In the genomic region with DNA sequence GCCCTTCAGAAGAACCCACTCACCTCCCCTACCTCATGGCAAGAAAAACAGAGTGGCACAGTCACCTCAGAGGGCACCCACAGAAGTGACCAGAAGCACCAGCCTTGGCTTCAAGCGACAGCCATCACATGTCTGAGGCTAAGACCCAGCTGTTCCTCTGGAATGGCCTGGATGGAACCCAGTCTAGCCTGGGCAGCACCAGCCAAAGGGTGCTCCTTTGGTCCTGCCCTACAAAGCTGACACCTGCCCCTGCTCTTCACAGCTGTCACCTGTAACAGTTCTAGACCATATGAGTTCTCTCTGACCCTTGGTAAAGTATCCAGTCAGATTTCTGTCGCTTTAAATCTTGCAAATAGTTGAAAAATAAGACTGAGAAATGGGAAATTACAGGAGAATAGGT, we compare ENCODE assay signal across 20 mouse cellular contexts. TPM values are rescaled to one million over a fixed set of nuclear protein-coding genes. Genes with fewer than 3 reads are reported as not detected.
DNase-seq lines count a peak whose midpoint lies in the region; TF ChIP-seq lines count a peak whose summit lies in the region.
"Had no signal": no experiment of that assay in that cellular context is flagged by ENCODE, and none has a peak within 500 bp of the region (broad histone marks: within the 10 kb centered on the region; RNA-seq: fewer than 3 reads in every experiment).

No protein-coding gene starts in this region.

- H3K27me3 ChIP-seq in testis, adult 2 months (ENCODE audit: control insufficient read depth, insufficient read depth, low read length) = no peaks in the 10 kb centered on the region
- H3K27me3 ChIP-seq: embryonic facial prominence, embryonic 15.5 days; hindbrain, embryonic 12.5 days had no signal

- no peak overlapping the region for H3K27ac ChIP-seq in testis, adult 2 months (ENCODE audit: control insufficient read depth, insufficient read depth, low read depth, low read length)
- 0 out of 2 replicates have a peak overlapping the region, but pooled peaks have one; percentile 32 for H3K27ac ChIP-seq in olfactory bulb, adult 2 months (ENCODE audit: insufficient read depth, low read depth, low read length)
- H3K27ac ChIP-seq: forebrain, embryonic 10.5 days; hindbrain, embryonic 12.5 days had no signal

- no peak for TF ChIP-seq CTCF in testis, adult 2 months (IDR thresholded peaks at IDR 0.05; ENCODE audit: control insufficient read depth, insufficient read depth, insufficient replicate concordance, low read depth, low read length)
- no peak for TF ChIP-seq CTCF in olfactory bulb, adult 2 months (IDR thresholded peaks at IDR 0.05; ENCODE audit: insufficient read depth, low read depth, low read length)

- peak overlapping the region; percentile 55 for H3K4me3 ChIP-seq in testis, adult 2 months (ENCODE audit: control insufficient read depth, low read depth, low read length)
- H3K4me3 ChIP-seq in olfactory bulb, adult 2 months (ENCODE audit: insufficient read depth, low read depth, low read length) = no peak overlapping the region
- H3K4me3 ChIP-seq: embryonic facial prominence, embryonic 15.5 days; erythroblast, embryonic 14.5 days; forebrain, embryonic 10.5 days; hindbrain, embryonic 12.5 days had no signal

- peak; percentile 15 for DNase-seq in gastrocnemius, postnatal 10 days
- DNase-seq in gastrocnemius, adult 8-10 months (ENCODE audit: low spot score in 2 of 2) = no peak
- no peak for DNase-seq in testis, postnatal 14 days (ENCODE audit: low spot score)
- DNase-seq in Muller cell, postnatal 12 days (ENCODE audit: inconsistent ontology term) = no peak
- DNase-seq: adrenal gland, adult 8-10 months; adrenal gland, postnatal 36 days; cerebellum, adult 2 months; cerebellum, postnatal 10 days; embryo, embryonic 11 days; heart, postnatal 10 days; heart, postnatal 4 days had no signal

- no peaks in the 10 kb centered on the region for H3K36me3 ChIP-seq in testis, adult 2 months (ENCODE audit: control insufficient read depth, insufficient read depth, low read length)

- no peaks in the 10 kb centered on the region for H3K4me1 ChIP-seq in testis, adult 2 months (ENCODE audit: control insufficient read depth, insufficient read depth, low read length)
- H3K4me1 ChIP-seq in olfactory bulb, adult 2 months (ENCODE audit: control insufficient read depth, insufficient read depth, low read length) = peaks cover 14% of the 10 kb centered on the region

- WGBS in olfactory bulb, adult 2 months = 90% methylated on average over 2 of the region's 2 CpGs

- no peak for TF ChIP-seq POLR2A in testis, adult 2 months (IDR thresholded peaks at IDR 0.05; ENCODE audit: control insufficient read depth, low read depth, low read length)
- no peak for TF ChIP-seq POLR2A in olfactory bulb, adult 2 months (IDR thresholded peaks at IDR 0.05; ENCODE audit: insufficient read depth, low read depth, low read length)

RNA-seq across cellular contexts. Expression of a gene that starts 14.9 kb away (rescaled TPM):
- total RNA-seq in gastrocnemius, postnatal 10 days (2021) = 10 to 100 TPM; 11.4 to 17.5 TPM
- 1 to 10 TPM in 3 of 4 experiments, under 1 TPM in 1; 0.78 to 1.9 (median 1.4) TPM for total RNA-seq in gastrocnemius, adult 8-10 months (2022)
- 1.2 and 1.3 TPM in 2 replicates for polyA plus RNA-seq in testis, adult 2 months (2012; rRNA removed)
- not detected in 2 replicates for polyA plus RNA-seq in olfactory bulb, adult 2 months (2012; ENCODE audit: insufficient read depth, insufficient read length, low replicate concordance, missing spikeins)
- total RNA-seq: common myeloid progenitor, adult 5-6 weeks; granulocyte monocyte progenitor cell, adult 5-6 weeks had no signal
- polyA plus RNA-seq: inflammation-experienced regulatory T-cells, adult 6 months had no signal

Comparison
In these comparisons a context has a peak if more than half of its experiments do, and no peak if none do; other contexts are left out.
1. RNA of a gene that starts 14.9 kb away (total RNA-seq): 11.4 to 17.5 TPM in gastrocnemius, postnatal 10 days; 0.78 to 1.9 TPM in gastrocnemius, adult 8-10 months; every median in the first group is over 4 times any median in the second.